Mouse (Mus musculus) 416B (cell line): Measurements from ENCODE around the gene Asah2.

ENCODE experiments used
- DNase-seq: peaks from one replicate; pipeline ENCODE4 v3.0.0; 2011; ENCODE audit warnings: low read depth

Gene Asah2

GRCm38 (mm10) chr19:31971998-31972397 lies 136.0 kb downstream of the Asah2 start:
- DNase-seq = peak; percentile 85

- DNase-seq = peak; percentile 29
Measured at GRCm38 (mm10) chr19:31971405-31971804, 136.6 kb downstream of the Asah2 start.

- DNase-seq = peak; percentile 78
Measured at GRCm38 (mm10) chr19:31967933-31968532, 140.0 kb downstream of the Asah2 start.

GRCm38 (mm10) chr19:31963147-31963546 lies 144.9 kb downstream of the Asah2 start:
- DNase-seq = peak; percentile 94

GRCm38 (mm10) chr19:31960434-31960833 lies 147.6 kb downstream of the Asah2 start:
- peak; percentile 44 for DNase-seq

GRCm38 (mm10) chr19:31956359-31956758 lies 151.7 kb downstream of the Asah2 start:
- peak; percentile 94 for DNase-seq

- no peak for DNase-seq
Measured at GRCm38 (mm10) chr19:31954696-31955095, 153.3 kb downstream of the Asah2 start.

- no peak for DNase-seq
Measured at GRCm38 (mm10) chr19:31954267-31954666, 153.7 kb downstream of the Asah2 start.

GRCm38 (mm10) chr19:31953799-31954198 lies 154.2 kb downstream of the Asah2 start:
- DNase-seq = peak; percentile 9

GRCm38 (mm10) chr19:31950793-31951489 lies 157.1 kb downstream of the Asah2 start:
- DNase-seq = peak; percentile 48
